Mouse (Mus musculus): ENCODE results near the gene Psmb11. TPM values are rescaled to one million over a fixed set of nuclear protein-coding genes. Genes with fewer than 3 reads are reported as not detected.
A peak's percentile ranks its signal among the peaks of the same experiment; 100 is the strongest.

Gene Psmb11
- polyA plus RNA-seq (2015; fragmentation: Nextera tagmentation; extraction: Ambion mirVana), result 0.23 and 0.68 TPM in 2 replicates

- Histone ChIP-seq H3K4me1 (peaks cover 12% of the 10 kb centered on the region), H3K36me3 (peaks cover 5% of the 10 kb centered on the region), H3K27ac (replicated peaks) (no peak within 1 kb of the TSS), H3K4me3 (no peak within 1 kb of the TSS), H3K9me3 (no peaks in the 10 kb centered on the region), H3K9ac (no peak within 1 kb of the TSS), H3K4me2 (no peak within 1 kb of the TSS), H3K27me3 (replicated peaks) (no peaks in the 10 kb centered on the region; the same call in 1 of the 2 replicates)
- WGBS, result 89% methylated on average over 1 of the region's 1 CpGs
- ATAC-seq (ENCODE audit: extremely low read depth, insufficient number of reproducible peaks, low FRiP score, low TSS enrichment), result no peak
Observed at GRCm38 (mm10) chr14:54621133-54621532, at the start of gene Psmb11. Gene Psmb11, plus strand, starts transcription at chr14:54621433.

GRCm38 (mm10) chr14:54572122-54572521 is 49.1 kb upstream of the Psmb11 start:
- no peaks in the 10 kb centered on the region for H3K9me3 ChIP-seq
- WGBS, result 51% methylated on average over 4 of the region's 4 CpGs
- ATAC-seq (ENCODE audit: extremely low read depth, insufficient number of reproducible peaks, low FRiP score, low TSS enrichment), result no peak
- H3K27ac ChIP-seq (replicated peaks), result peak overlapping the region; percentile 96
- peaks cover 65% of the 10 kb centered on the region for H3K4me1 ChIP-seq
- H3K36me3 ChIP-seq, result peaks cover 62% of the 10 kb centered on the region
- H3K9ac ChIP-seq, result peak overlapping the region; percentile 99
- no peak overlapping the region for H3K4me3 ChIP-seq
- no peaks in the 10 kb centered on the region for H3K27me3 ChIP-seq (replicated peaks)
- H3K4me2 ChIP-seq, result peak overlapping the region; percentile 81

- Histone ChIP-seq H3K36me3 (peaks cover 53% of the 10 kb centered on the region), H3K4me1 (peaks cover 65% of the 10 kb centered on the region), H3K4me3 (peak overlapping the region; percentile 92), H3K27ac (replicated peaks) (peak overlapping the region; percentile 96), H3K9me3 (no peaks in the 10 kb centered on the region), H3K27me3 (replicated peaks) (no peaks in the 10 kb centered on the region), H3K9ac (peak overlapping the region; percentile 99), H3K4me2 (peak overlapping the region; percentile 81)
- peak; percentile 35 for ATAC-seq (ENCODE audit: extremely low read depth, insufficient number of reproducible peaks, low FRiP score, low TSS enrichment)
- WGBS, result 10% methylated on average over 11 of the region's 14 CpGs
Observed at GRCm38 (mm10) chr14:54572790-54573736, 48.2 kb upstream of the Psmb11 start.

GRCm38 (mm10) chr14:54574253-54574652 is 47.0 kb upstream of the Psmb11 start:
- H3K27me3 ChIP-seq (replicated peaks), result no peaks in the 10 kb centered on the region
- ATAC-seq (ENCODE audit: extremely low read depth, insufficient number of reproducible peaks, low FRiP score, low TSS enrichment), result no peak
- H3K4me3 ChIP-seq, result peak overlapping the region; percentile 92
- no peaks in the 10 kb centered on the region for H3K9me3 ChIP-seq
- WGBS, result 20% methylated on average over 4 of the region's 4 CpGs
- peak overlapping the region; percentile 96 for H3K27ac ChIP-seq (replicated peaks)
- H3K4me2 ChIP-seq, result peak overlapping the region; percentile 81
- peaks cover 67% of the 10 kb centered on the region for H3K4me1 ChIP-seq
- peaks cover 42% of the 10 kb centered on the region for H3K36me3 ChIP-seq
- peak overlapping the region; percentile 99 for H3K9ac ChIP-seq

GRCm38 (mm10) chr14:54575031-54575430 is 46.2 kb upstream of the Psmb11 start:
- peak overlapping the region; percentile 96 for H3K27ac ChIP-seq (replicated peaks)
- H3K27me3 ChIP-seq (replicated peaks), result no peaks in the 10 kb centered on the region
- peaks cover 59% of the 10 kb centered on the region for H3K4me1 ChIP-seq
- WGBS, result 4% methylated on average over 8 of the region's 8 CpGs
- H3K4me2 ChIP-seq, result peak overlapping the region; percentile 81
- H3K36me3 ChIP-seq, result peaks cover 34% of the 10 kb centered on the region
- H3K9ac ChIP-seq, result peak overlapping the region; percentile 99
- no peak for ATAC-seq (ENCODE audit: extremely low read depth, insufficient number of reproducible peaks, low FRiP score, low TSS enrichment)
- H3K9me3 ChIP-seq, result no peaks in the 10 kb centered on the region
- peak overlapping the region; percentile 92 for H3K4me3 ChIP-seq

- no peaks in the 10 kb centered on the region for H3K27me3 ChIP-seq (replicated peaks)
- peaks cover 28% of the 10 kb centered on the region for H3K36me3 ChIP-seq
- peak overlapping the region; percentile 96 for H3K27ac ChIP-seq (replicated peaks)
- peak overlapping the region; percentile 81 for H3K4me2 ChIP-seq
- no peaks in the 10 kb centered on the region for H3K9me3 ChIP-seq
- peak overlapping the region; percentile 99 for H3K9ac ChIP-seq
- ATAC-seq (ENCODE audit: extremely low read depth, insufficient number of reproducible peaks, low FRiP score, low TSS enrichment), result peak; percentile 11; the same call in 1 of the 2 replicates
- under 1% methylated on average over 38 of the region's 39 CpGs for WGBS
- H3K4me1 ChIP-seq, result peaks cover 54% of the 10 kb centered on the region
- peak overlapping the region; percentile 92 for H3K4me3 ChIP-seq
Observed at GRCm38 (mm10) chr14:54575631-54576030, 45.6 kb upstream of the Psmb11 start.

- WGBS, result under 1% methylated on average over 84 of the region's 84 CpGs
- peak overlapping the region; percentile 81 for H3K4me2 ChIP-seq
- peak overlapping the region; percentile 96 for H3K27ac ChIP-seq (replicated peaks)
- peak overlapping the region; percentile 99 for H3K9ac ChIP-seq
- peaks cover 20% of the 10 kb centered on the region for H3K36me3 ChIP-seq
- H3K4me3 ChIP-seq, result peak overlapping the region; percentile 92
- ATAC-seq (ENCODE audit: extremely low read depth, insufficient number of reproducible peaks, low FRiP score, low TSS enrichment), result no peak
- H3K4me1 ChIP-seq, result peaks cover 49% of the 10 kb centered on the region
- H3K9me3 ChIP-seq, result no peaks in the 10 kb centered on the region
- H3K27me3 ChIP-seq (replicated peaks), result no peaks in the 10 kb centered on the region
Observed at GRCm38 (mm10) chr14:54576241-54577088, 44.8 kb upstream of the Psmb11 start.

- peak; percentile 37; the same call in 1 of the 2 replicates for ATAC-seq (ENCODE audit: extremely low read depth, insufficient number of reproducible peaks, low FRiP score, low TSS enrichment)
- no peaks in the 10 kb centered on the region for H3K27me3 ChIP-seq (replicated peaks)
- peak within 1 kb of the TSS; percentile 96 for H3K27ac ChIP-seq (replicated peaks)
- peaks cover 40% of the 10 kb centered on the region for H3K4me1 ChIP-seq
- under 1% methylated on average over 66 of the region's 66 CpGs for WGBS
- H3K4me2 ChIP-seq, result peak within 1 kb of the TSS; percentile 81
- H3K9me3 ChIP-seq, result no peaks in the 10 kb centered on the region
- H3K36me3 ChIP-seq, result peaks cover 12% of the 10 kb centered on the region; the same call in 1 of the 2 replicates
- H3K9ac ChIP-seq, result peak within 1 kb of the TSS; percentile 99
- H3K4me3 ChIP-seq, result peak within 1 kb of the TSS; percentile 92
Observed at GRCm38 (mm10) chr14:54577089-54577982, 43.9 kb upstream of the Psmb11 start, which contains the start of gene Ajuba. Gene Ajuba, minus strand, starts transcription at chr14:54577558.

- Histone ChIP-seq H3K4me2 (peak overlapping the region; percentile 81), H3K4me3 (peak overlapping the region; percentile 92), H3K27me3 (replicated peaks) (no peaks in the 10 kb centered on the region), H3K36me3 (peaks cover 16% of the 10 kb centered on the region), H3K9ac (peak overlapping the region; percentile 99), H3K9me3 (no peaks in the 10 kb centered on the region), H3K27ac (replicated peaks) (peak overlapping the region; percentile 96), H3K4me1 (peaks cover 33% of the 10 kb centered on the region)
- WGBS, result under 1% methylated on average over 10 of the region's 10 CpGs
- ATAC-seq (ENCODE audit: extremely low read depth, insufficient number of reproducible peaks, low FRiP score, low TSS enrichment), result no peak
Observed at GRCm38 (mm10) chr14:54578063-54578462, 43.2 kb upstream of the Psmb11 start.

- Histone ChIP-seq H3K4me3 (no peak overlapping the region), H3K27me3 (replicated peaks) (no peaks in the 10 kb centered on the region), H3K4me1 (peaks cover 17% of the 10 kb centered on the region), H3K4me2 (no peak overlapping the region), H3K36me3 (peaks cover 16% of the 10 kb centered on the region), H3K27ac (replicated peaks) (no peak overlapping the region), H3K9ac (no peak overlapping the region), H3K9me3 (no peaks in the 10 kb centered on the region)
- 74% methylated on average over 7 of the region's 7 CpGs for whole genome bisulfite sequencing
- no peak for ATAC-seq (ENCODE audit: extremely low read depth, insufficient number of reproducible peaks, low FRiP score, low TSS enrichment)
Observed at GRCm38 (mm10) chr14:54579638-54580037, 41.6 kb upstream of the Psmb11 start.

Data from heart, embryonic 13.5 days (tissue).